Mouse (Mus musculus): Measurements from ENCODE around the gene Hdac10. TPM values are rescaled to one million over a fixed set of nuclear protein-coding genes. Genes with fewer than 3 reads are reported as not detected.

The Hdac10 gene
- polyA plus RNA-seq, 1 experiment, result 31.3 TPM

GRCm38 (mm10) chr15:89088607-89089247, 39.8 kb downstream of the Hdac10 start, which contains the start of gene Selenoo:
Selenoo (plus strand) TSS chr15:89089084.
- H3K27ac ChIP-seq (ENCODE audit: insufficient read depth, low read length), result peak within 1 kb of the TSS; percentile 83
- TF ChIP-seq CTCF (IDR thresholded peaks at IDR 0.05; ENCODE audit: extremely low read depth, insufficient read depth, low read length) (no peak), POLR2A (IDR thresholded peaks at IDR 0.05; ENCODE audit: extremely low read depth, insufficient read depth, low read length) (peak; percentile 86)
- H3K4me3 ChIP-seq (ENCODE audit: insufficient read depth, low read length), result peak within 1 kb of the TSS; percentile 50
- peaks cover 2% of the 10 kb centered on the region for H3K4me1 ChIP-seq (ENCODE audit: control insufficient read depth, insufficient read depth, low read length)

GRCm38 (mm10) chr15:89084826-89085225, 43.7 kb downstream of the Hdac10 start:
- Histone ChIP-seq H3K4me1 (ENCODE audit: control insufficient read depth, insufficient read depth, low read length) (no peaks in the 10 kb centered on the region), H3K27ac (ENCODE audit: insufficient read depth, low read length) (no peak overlapping the region), H3K4me3 (ENCODE audit: insufficient read depth, low read length) (no peak overlapping the region)
- TF ChIP-seq CTCF (IDR thresholded peaks at IDR 0.05; ENCODE audit: extremely low read depth, insufficient read depth, low read length) (no peak), POLR2A (IDR thresholded peaks at IDR 0.05; ENCODE audit: extremely low read depth, insufficient read depth, low read length) (no peak)

GRCm38 (mm10) chr15:89083906-89084305, 44.6 kb downstream of the Hdac10 start:
- TF ChIP-seq CTCF (IDR thresholded peaks at IDR 0.05; ENCODE audit: extremely low read depth, insufficient read depth, low read length) (no peak), POLR2A (IDR thresholded peaks at IDR 0.05; ENCODE audit: extremely low read depth, insufficient read depth, low read length) (no peak)
- Histone ChIP-seq H3K4me1 (ENCODE audit: control insufficient read depth, insufficient read depth, low read length) (no peaks in the 10 kb centered on the region), H3K27ac (ENCODE audit: insufficient read depth, low read length) (no peak overlapping the region), H3K4me3 (ENCODE audit: insufficient read depth, low read length) (no peak overlapping the region)

GRCm38 (mm10) chr15:89078208-89078836, 50.2 kb downstream of the Hdac10 start:
- TF ChIP-seq CTCF (IDR thresholded peaks at IDR 0.05; ENCODE audit: extremely low read depth, insufficient read depth, low read length), result no peak
- TF ChIP-seq POLR2A (IDR thresholded peaks at IDR 0.05; ENCODE audit: extremely low read depth, insufficient read depth, low read length), result no peak
- Histone ChIP-seq H3K4me3 (ENCODE audit: insufficient read depth, low read length) (no peak overlapping the region), H3K27ac (ENCODE audit: insufficient read depth, low read length) (no peak overlapping the region)

GRCm38 (mm10) chr15:89076156-89076731, 52.3 kb downstream of the Hdac10 start:
- peak overlapping the region; percentile 48 for H3K4me3 ChIP-seq (ENCODE audit: insufficient read depth, low read length)
- TF ChIP-seq CTCF (IDR thresholded peaks at IDR 0.05; ENCODE audit: extremely low read depth, insufficient read depth, low read length) (no peak), POLR2A (IDR thresholded peaks at IDR 0.05; ENCODE audit: extremely low read depth, insufficient read depth, low read length) (no peak)
- H3K4me1 ChIP-seq (ENCODE audit: control insufficient read depth, insufficient read depth, low read length), result peaks cover 3% of the 10 kb centered on the region; the same call in 1 of the 2 replicates
- H3K27ac ChIP-seq (ENCODE audit: insufficient read depth, low read length), result no peak overlapping the region

More at GRCm38 (mm10) chr15:89078208-89078836, 50.2 kb downstream of the Hdac10 start:
- peaks cover 3% of the 10 kb centered on the region; the same call in 1 of the 2 replicates for H3K4me1 ChIP-seq (ENCODE audit: control insufficient read depth, insufficient read depth, low read length)

GRCm38 (mm10) chr15:89075478-89076147, 52.9 kb downstream of the Hdac10 start:
- TF ChIP-seq POLR2A (IDR thresholded peaks at IDR 0.05; ENCODE audit: extremely low read depth, insufficient read depth, low read length), result 0 out of 2 replicates have a peak, but pooled peaks have one; percentile 4
- TF ChIP-seq CTCF (IDR thresholded peaks at IDR 0.05; ENCODE audit: extremely low read depth, insufficient read depth, low read length), result no peak
- Histone ChIP-seq H3K4me3 (ENCODE audit: insufficient read depth, low read length) (peak overlapping the region; percentile 48), H3K4me1 (ENCODE audit: control insufficient read depth, insufficient read depth, low read length) (peaks cover 3% of the 10 kb centered on the region; the same call in 1 of the 2 replicates), H3K27ac (ENCODE audit: insufficient read depth, low read length) (peak overlapping the region; percentile 62)

GRCm38 (mm10) chr15:89074613-89075477, 53.7 kb downstream of the Hdac10 start, which contains the start of gene Trabd:
Trabd (plus strand) TSS chr15:89075124.
- peak within 1 kb of the TSS; percentile 62 for H3K27ac ChIP-seq (ENCODE audit: insufficient read depth, low read length)
- peak within 1 kb of the TSS; percentile 48 for H3K4me3 ChIP-seq (ENCODE audit: insufficient read depth, low read length)
- peaks cover 3% of the 10 kb centered on the region; the same call in 1 of the 2 replicates for H3K4me1 ChIP-seq (ENCODE audit: control insufficient read depth, insufficient read depth, low read length)
- TF ChIP-seq CTCF (IDR thresholded peaks at IDR 0.05; ENCODE audit: extremely low read depth, insufficient read depth, low read length) (no peak), POLR2A (IDR thresholded peaks at IDR 0.05; ENCODE audit: extremely low read depth, insufficient read depth, low read length) (no peak)

- Histone ChIP-seq H3K4me3 (ENCODE audit: insufficient read depth, low read length) (no peak overlapping the region), H3K4me1 (ENCODE audit: control insufficient read depth, insufficient read depth, low read length) (peaks cover 3% of the 10 kb centered on the region; the same call in 1 of the 2 replicates), H3K27ac (ENCODE audit: insufficient read depth, low read length) (no peak overlapping the region)
- TF ChIP-seq CTCF (IDR thresholded peaks at IDR 0.05; ENCODE audit: extremely low read depth, insufficient read depth, low read length), result no peak
- no peak for TF ChIP-seq POLR2A (IDR thresholded peaks at IDR 0.05; ENCODE audit: extremely low read depth, insufficient read depth, low read length)
These were observed 54.4 kb downstream of the Hdac10 start for GRCm38 (mm10) chr15:89073993-89074603.

Other genes starting within 250 kb of the Hdac10 start
- 1.6 and 2.2 TPM in 2 replicates for gene Ttll8, start 174.3 kb downstream of the Hdac10 start, polyA plus RNA-seq (2012; rRNA removed)
- gene Mlc1, start 149.7 kb downstream of the Hdac10 start, polyA plus RNA-seq (2012; rRNA removed), result 155 and 162 TPM in 2 replicates
- not detected in 2 replicates for gene Mov10l1, start 145.8 kb downstream of the Hdac10 start, polyA plus RNA-seq (2012; rRNA removed)
- 105 and 116 TPM in 2 replicates for gene Panx2, start 69.0 kb downstream of the Hdac10 start, polyA plus RNA-seq (2012; rRNA removed)
- 18.5 and 19.9 TPM in 2 replicates for gene Trabd, start 53.6 kb downstream of the Hdac10 start, polyA plus RNA-seq (2012; rRNA removed)
- 37.1 and 38.5 TPM in 2 replicates for gene Selenoo, start 39.6 kb downstream of the Hdac10 start, polyA plus RNA-seq (2012; rRNA removed)
- gene Tubgcp6, start 5.6 kb downstream of the Hdac10 start, polyA plus RNA-seq (2012; rRNA removed), result 31.8 and 34.1 TPM in 2 replicates
- 21.0 and 22.3 TPM in 2 replicates for gene Mapk12, start 12.0 kb upstream of the Hdac10 start, polyA plus RNA-seq (2012; rRNA removed)
- gene Mapk11, start 20.9 kb upstream of the Hdac10 start, polyA plus RNA-seq (2012; rRNA removed), result 91.5 and 93.7 TPM in 2 replicates
- 51.0 and 52.9 TPM in 2 replicates for gene Plxnb2, start 52.1 kb upstream of the Hdac10 start, polyA plus RNA-seq (2012; rRNA removed)
- 137 and 148 TPM in 2 replicates for gene Dennd6b, start 67.8 kb upstream of the Hdac10 start, polyA plus RNA-seq (2012; rRNA removed)
- 119 and 135 TPM in 2 replicates for gene Ppp6r2, start 82.9 kb upstream of the Hdac10 start, polyA plus RNA-seq (2012; rRNA removed)
- gene Sbf1, start 186.6 kb upstream of the Hdac10 start, polyA plus RNA-seq (2012; rRNA removed), result 264 and 276 TPM in 2 replicates
- gene Adm2, start 194.0 kb upstream of the Hdac10 start, polyA plus RNA-seq (2012; rRNA removed), result not detected in 2 replicates
- gene Miox, start 205.7 kb upstream of the Hdac10 start, polyA plus RNA-seq (2012; rRNA removed), result not detected in 2 replicates
- gene Lmf2, start 227.0 kb upstream of the Hdac10 start, polyA plus RNA-seq (2012; rRNA removed), result 12.8 and 13.5 TPM in 2 replicates
- 119 TPM in 2 replicates for gene Ncaph2, start 227.0 kb upstream of the Hdac10 start, polyA plus RNA-seq (2012; rRNA removed)
- gene Sco2, start 245.1 kb upstream of the Hdac10 start, polyA plus RNA-seq (2012; rRNA removed), result 35.2 and 36.9 TPM in 2 replicates
- 3.1 and 3.7 TPM in 2 replicates for gene Tymp, start 248.3 kb upstream of the Hdac10 start, polyA plus RNA-seq (2012; rRNA removed)

Measured in cortical plate, adult 2 months (tissue).